Mouse (Mus musculus): ENCODE results near the gene Vbp1. TPM values are rescaled to one million over a fixed set of nuclear protein-coding genes. Genes with fewer than 3 reads are reported as not detected.
A peak's percentile ranks its signal among the peaks of the same experiment; 100 is the strongest.

Gene Vbp1
- total and polyA plus RNA-seq, 3 experiments, result 61.9 to 71.6 TPM; not detected in 1

DNA sequence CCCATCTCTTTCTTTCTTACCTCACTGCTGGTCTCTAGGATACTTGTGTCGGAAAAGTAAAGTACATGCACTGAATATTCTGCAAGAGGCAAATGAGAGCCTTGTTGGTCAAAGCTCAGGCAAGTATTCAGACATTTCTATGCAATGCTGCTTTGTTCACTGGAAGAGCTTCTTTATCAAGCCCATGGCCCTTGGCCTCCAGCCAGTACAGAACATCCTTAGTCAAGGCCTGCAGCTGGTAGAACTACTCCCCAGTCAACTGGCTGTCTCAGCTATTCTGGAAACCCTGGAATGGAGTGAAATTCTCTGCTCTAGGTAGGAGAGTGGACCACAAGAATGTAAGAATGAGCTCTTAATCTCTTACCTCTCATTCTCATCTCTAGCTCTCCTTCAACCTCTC is 24.2 kb upstream of the Vbp1 start:
- no peak overlapping the region for H3K9ac ChIP-seq (ENCODE audit: control insufficient read depth, low read depth, low read length, poor library complexity, severe bottlenecking)
- no peak overlapping the region for H3K27ac ChIP-seq (ENCODE audit: control insufficient read depth, low read depth, low read length)
- no peaks in the 10 kb centered on the region for H3K36me3 ChIP-seq (ENCODE audit: control insufficient read depth in 1 of 2, insufficient read depth in 2 of 2, low read length in 2 of 2)
- H3K79me2 ChIP-seq (ENCODE audit: control insufficient read depth, insufficient read depth, low read length, poor library complexity), result no peaks in the 10 kb centered on the region
- TF ChIP-seq USF1 (IDR thresholded peaks at IDR 0.05; ENCODE audit: low read depth, low read length), result no peak
- TF ChIP-seq KAT2A (conservative IDR thresholded peaks at IDR 0.05; ENCODE audit: low read depth, low read length), result no peak
- TF ChIP-seq EP300 (IDR thresholded peaks at IDR 0.05; ENCODE audit: low read depth in 1 of 2, low read length in 2 of 2), result no peak
- no peak for TF ChIP-seq MYB (IDR thresholded peaks at IDR 0.05; ENCODE audit: low read depth, low read length)
- TF ChIP-seq MYC (IDR thresholded peaks at IDR 0.05; ENCODE audit: low read depth, low read length), result no peak
- TF ChIP-seq MXI1 (IDR thresholded peaks at IDR 0.05; ENCODE audit: low read depth, low read length), result no peak
- no peak for TF ChIP-seq POLR2AphosphoS5 (IDR thresholded peaks at IDR 0.05; ENCODE audit: borderline replicate concordance, low read depth, low read length)
- no peak for TF ChIP-seq MEF2A (IDR thresholded peaks at IDR 0.05; ENCODE audit: extremely low read depth, insufficient replicate concordance, low read depth, low read length, poor library complexity, severe bottlenecking)
- TF ChIP-seq RCOR1 (IDR thresholded peaks at IDR 0.05; ENCODE audit: low read depth, low read length), result no peak
- TF ChIP-seq ETS1 (IDR thresholded peaks at IDR 0.05; ENCODE audit: low read depth, low read length), result no peak
- no peak for TF ChIP-seq BHLHE40 (IDR thresholded peaks at IDR 0.05; ENCODE audit: borderline replicate concordance, low read depth, low read length)
- no peak for TF ChIP-seq CHD2 (IDR thresholded peaks at IDR 0.05; ENCODE audit: low read length)
- TF ChIP-seq UBTF (IDR thresholded peaks at IDR 0.05; ENCODE audit: borderline replicate concordance, insufficient read depth, low read depth, low read length), result no peak
- no peak for TF ChIP-seq POLR2AphosphoS2 (IDR thresholded peaks at IDR 0.05; ENCODE audit: low read length)
- no peaks in the 10 kb centered on the region for H3K27me3 ChIP-seq (ENCODE audit: control insufficient read depth in 1 of 2, insufficient read depth in 2 of 2, low read length in 2 of 2)
- H3K4me3 ChIP-seq (ENCODE audit: control insufficient read depth in 1 of 2, insufficient read depth in 1 of 2, low read depth in 2 of 2, low read length in 2 of 2), result no peak overlapping the region
- H3K4me1 ChIP-seq (ENCODE audit: control insufficient read depth in 1 of 2, insufficient read depth in 2 of 2, low read length in 2 of 2), result no peaks in the 10 kb centered on the region
- peak; percentile 14 for DNase-seq (ENCODE audit: low read depth, low spot score)
- H3K9me3 ChIP-seq (replicated peaks; ENCODE audit: insufficient read depth, low read length), result no peaks in the 10 kb centered on the region

DNA sequence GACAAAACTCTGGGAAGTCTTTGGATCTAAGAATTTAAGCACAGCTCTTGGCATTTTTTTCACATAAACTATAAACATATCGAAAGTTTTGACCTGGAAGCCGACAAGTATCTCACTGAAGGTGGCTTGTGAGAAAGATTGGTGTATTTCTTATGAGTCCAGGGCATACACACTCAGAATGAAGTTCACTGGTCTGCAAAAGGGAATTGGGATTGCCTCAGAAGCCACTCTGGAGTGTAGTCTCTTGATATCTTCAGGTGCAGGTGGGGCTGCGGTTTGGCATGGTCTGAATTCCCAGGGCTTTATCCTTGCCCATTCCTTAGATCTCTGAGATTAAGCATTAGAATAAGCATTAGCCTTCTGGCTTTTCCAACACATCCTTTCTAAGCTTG is 316 bp upstream of the Vbp1 start:
- no peaks in the 10 kb centered on the region; a peak in 1 of 4 replicates for H3K4me1 ChIP-seq (ENCODE audit: control insufficient read depth in 1 of 2, insufficient read depth in 2 of 2, low read length in 2 of 2)
- H3K79me2 ChIP-seq (ENCODE audit: control insufficient read depth, insufficient read depth, low read length, poor library complexity), result peaks cover 14% of the 10 kb centered on the region
- H3K36me3 ChIP-seq (ENCODE audit: control insufficient read depth in 1 of 2, insufficient read depth in 2 of 2, low read length in 2 of 2), result peaks cover 3 to 8% of the 10 kb centered on the region in 2 experiments
- DNase-seq (ENCODE audit: low read depth, low spot score), result no peak
- peak overlapping the region; percentile 40; the same call in 1 of the 2 replicates for H3K9ac ChIP-seq (ENCODE audit: control insufficient read depth, low read depth, low read length, poor library complexity, severe bottlenecking)
- peak overlapping the region; percentile 41 to 48 for H3K4me3 ChIP-seq (ENCODE audit: control insufficient read depth in 1 of 2, insufficient read depth in 1 of 2, low read depth in 2 of 2, low read length in 2 of 2)
- TF ChIP-seq RCOR1 (IDR thresholded peaks at IDR 0.05; ENCODE audit: low read depth, low read length), result no peak
- no peak for TF ChIP-seq MYC (IDR thresholded peaks at IDR 0.05; ENCODE audit: low read depth, low read length)
- no peak for TF ChIP-seq KAT2A (conservative IDR thresholded peaks at IDR 0.05; ENCODE audit: low read depth, low read length)
- no peak for TF ChIP-seq CHD2 (IDR thresholded peaks at IDR 0.05; ENCODE audit: low read length)
- no peak for TF ChIP-seq ETS1 (IDR thresholded peaks at IDR 0.05; ENCODE audit: low read depth, low read length)
- no peak for TF ChIP-seq GABPA (IDR thresholded peaks at IDR 0.05; ENCODE audit: low read depth, low read length)
- TF ChIP-seq GATA1 (IDR thresholded peaks at IDR 0.05; ENCODE audit: low read depth, low read length), result 0 out of 2 replicates have a peak, but pooled peaks have one; percentile 8
- no peak for TF ChIP-seq RAD21 (IDR thresholded peaks at IDR 0.05; ENCODE audit: low read depth, low read length)
- TF ChIP-seq E2F4 (IDR thresholded peaks at IDR 0.05; ENCODE audit: borderline replicate concordance, low read depth, low read length), result no peak
- no peak overlapping the region for H3K27ac ChIP-seq (ENCODE audit: control insufficient read depth, low read depth, low read length)
- no peaks in the 10 kb centered on the region for H3K27me3 ChIP-seq (ENCODE audit: control insufficient read depth in 1 of 2, insufficient read depth in 2 of 2, low read length in 2 of 2)
- H3K9me3 ChIP-seq (replicated peaks; ENCODE audit: insufficient read depth, low read length), result no peaks in the 10 kb centered on the region
